Mouse (Mus musculus) hindbrain, embryonic 12.5 days (tissue): Measurements from ENCODE around the gene Hoxc11. TPM values are rescaled to one million over a fixed set of nuclear protein-coding genes. Genes with fewer than 3 reads are reported as not detected.

Experiments used
- microRNA-seq: library from miRNA; unstranded; fragments of <30 nt; microRNA quantifications from one replicate; pipeline ENCODE4, GENCODE M21; 2017
- polyA plus RNA-seq: library from polyadenylated mRNA; unstranded; fragments of >200 nt; fragmentation: Nextera tagmentation; extraction: Ambion mirVana; gene quantifications from 2 replicates; pipeline ENCODE4 v1.2.1, GENCODE M21; 2016

The Hoxc11 gene
- polyA plus RNA-seq, 1 experiment from 2014 or later = not detected

Small RNA genes lying within 50 kb of the gene (microRNA-seq; reads per million reads assigned to microRNA genes)
- gene Mir196a-2 = 1.6 reads per million

Other genes with a start within 250 kb of the Hoxc11 start
- gene Calcoco1, start 232.2 kb upstream of the Hoxc11 start, polyA plus RNA-seq = 47.3 and 49.1 TPM in 2 replicates
- 0.09 and 0.17 TPM in 2 replicates for gene Hoxc13, start 33.3 kb upstream of the Hoxc11 start, polyA plus RNA-seq
- not detected in 2 replicates for gene Hoxc12, start 17.7 kb upstream of the Hoxc11 start, polyA plus RNA-seq
- not detected in 2 replicates for gene Hoxc10, start 12.4 kb downstream of the Hoxc11 start, polyA plus RNA-seq
- 20.2 and 37.0 TPM in 2 replicates for gene Hoxc5, start 13.0 kb downstream of the Hoxc11 start, polyA plus RNA-seq
- gene Hoxc9, start 22.0 kb downstream of the Hoxc11 start, polyA plus RNA-seq = not detected in 2 replicates
- gene Hoxc8, start 36.2 kb downstream of the Hoxc11 start, polyA plus RNA-seq = not detected in 2 replicates
- gene Hoxc6, start 43.8 kb downstream of the Hoxc11 start, polyA plus RNA-seq = 2.1 and 2.3 TPM in 2 replicates
- 34.5 and 59.6 TPM in 2 replicates for gene Hoxc4, start 64.5 kb downstream of the Hoxc11 start, polyA plus RNA-seq
- 31.3 and 34.4 TPM in 2 replicates for gene Smug1, start 212.7 kb downstream of the Hoxc11 start, polyA plus RNA-seq